Mouse (Mus musculus) brown adipose tissue, adult 24 weeks (tissue): ENCODE results near the gene Cyp2j12. TPM values are rescaled to one million over a fixed set of nuclear protein-coding genes. Genes with fewer than 3 reads are reported as not detected.
"Not testable (repeated sequence)": the region's sequence is repeated elsewhere in the genome, so short reads cannot be mapped to it uniquely, and the experiment has no call there.

Experiments used
- H3K27ac ChIP-seq: fragments of 200-500 bp; replicated peaks from 2 replicates; pipeline ENCODE4 v1.5.1; 2012; ENCODE audit warnings: low read depth, mild to moderate bottlenecking, low read length
- H3K4me1 ChIP-seq: fragments of 200-500 bp; 2 replicates; pipeline ENCODE4 v1.6.1; 2012; ENCODE audit warnings: low read length, mixed read lengths; ENCODE audit not compliant: control insufficient read depth, insufficient read depth, insufficient read length
- H3K4me3 ChIP-seq: fragments of 200-500 bp; 2 replicates; pipeline ENCODE4 v1.5.1; 2012; ENCODE audit warnings: low read depth, mild to moderate bottlenecking, low read length, moderate library complexity; ENCODE audit not compliant: insufficient read depth
- polyA plus RNA-seq: library from polyadenylated mRNA; stranded (reverse); fragments of >200 nt; gene quantifications from 2 replicates; pipeline ENCODE4 v1.2.4, GENCODE M21; 2012; ENCODE audit not compliant: missing spikeins, insufficient read depth, insufficient read length

Cyp2j12 gene
- not detected in 2 replicates for polyA plus RNA-seq

DNA sequence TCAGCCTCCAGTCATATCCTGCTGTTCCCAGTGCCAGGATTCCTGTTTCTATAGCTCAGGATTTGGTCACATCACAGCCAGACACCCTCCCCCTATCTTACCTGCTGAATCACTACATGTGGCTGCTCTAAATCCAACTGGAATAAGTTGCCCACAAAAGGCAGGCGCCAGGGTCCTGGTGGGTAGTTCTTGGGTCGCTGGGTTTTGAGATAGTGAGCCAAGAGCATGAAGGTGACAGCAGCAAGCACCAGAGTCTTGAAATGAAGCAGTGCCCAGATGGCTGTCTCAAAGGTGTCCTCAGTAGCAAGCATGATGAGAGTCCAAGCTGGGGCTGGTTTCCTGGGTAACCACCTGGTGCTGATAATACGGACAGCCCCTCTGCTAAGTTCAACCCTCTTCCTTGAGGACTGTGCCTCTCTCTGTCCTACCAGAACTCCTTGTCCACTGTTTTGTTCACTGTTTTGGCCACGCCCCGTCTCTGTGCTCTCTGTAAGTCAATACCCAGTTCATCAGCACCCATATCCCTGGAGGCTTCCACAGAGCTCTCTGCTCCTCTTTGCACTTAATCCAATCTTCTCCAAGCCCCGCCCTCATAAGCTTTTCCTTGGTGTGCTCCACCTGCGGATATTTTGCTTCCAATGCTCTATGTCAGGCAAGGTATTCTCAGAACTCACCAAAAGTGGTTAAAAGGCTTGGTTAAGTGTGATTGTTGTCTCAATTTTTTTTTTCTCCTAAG lies at the start of gene Cyp2j12:
Cyp2j12 (minus strand) TSS at position 421 of the 736 bp plus-strand sequence.
- Histone ChIP-seq H3K4me1 (no peaks in the 10 kb centered on the region), H3K4me3 (no peak within 1 kb of the TSS), H3K27ac (no peak within 1 kb of the TSS)

- H3K4me1 ChIP-seq, H3K27ac ChIP-seq, H3K4me3 ChIP-seq: not testable (repeated sequence)
Measured at GRCm38 (mm10) chr4:96189321-96189720, 48.4 kb upstream of the Cyp2j12 start.

GRCm38 (mm10) chr4:96188671-96189070 lies 47.7 kb upstream of the Cyp2j12 start:
- H3K4me1 ChIP-seq, H3K27ac ChIP-seq, H3K4me3 ChIP-seq: not testable (repeated sequence)

DNA sequence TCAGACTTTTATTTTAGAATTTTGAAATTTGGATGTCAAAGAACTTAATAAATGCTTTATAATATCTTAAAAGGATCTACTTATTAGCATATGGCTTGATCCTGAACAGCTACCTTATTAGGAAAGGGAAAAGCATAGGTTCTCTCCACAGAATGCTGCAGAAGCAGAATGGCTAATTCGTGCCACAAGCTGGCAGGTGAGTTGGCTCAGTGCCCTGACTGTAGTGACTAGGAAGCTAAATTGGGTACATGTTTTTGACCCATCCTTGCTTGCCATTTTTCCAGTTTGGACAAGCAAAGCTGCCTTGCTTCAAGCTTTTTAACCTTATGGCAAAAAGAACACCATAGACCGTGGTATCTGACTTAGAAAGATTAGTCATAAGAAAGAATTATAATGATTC lies 47.2 kb upstream of the Cyp2j12 start:
- H3K27ac ChIP-seq, H3K4me1 ChIP-seq, H3K4me3 ChIP-seq: not testable (repeated sequence)

- not testable (repeated sequence) for H3K4me1 ChIP-seq, H3K27ac ChIP-seq, H3K4me3 ChIP-seq
Measured at GRCm38 (mm10) chr4:96184716-96185115, 43.8 kb upstream of the Cyp2j12 start.

DNA sequence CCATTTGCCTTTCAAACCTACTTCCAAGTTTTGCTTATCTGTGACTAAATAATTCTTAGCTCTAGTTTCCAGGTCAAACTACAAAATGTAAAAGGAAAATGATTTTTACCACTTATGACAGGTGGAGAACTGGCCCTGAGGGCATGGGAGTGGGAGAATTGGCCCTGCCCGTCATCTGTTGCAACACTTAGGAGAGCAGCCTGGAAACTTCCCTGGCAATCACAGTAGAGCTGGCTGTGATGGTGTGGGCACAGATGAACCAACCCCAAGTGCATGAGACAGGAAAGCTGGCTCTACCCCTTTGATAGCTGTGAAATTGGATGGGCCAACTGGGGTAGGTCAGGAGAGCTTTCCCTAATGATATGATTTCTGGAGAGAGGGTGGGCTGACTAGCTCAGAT lies 21.9 kb upstream of the Cyp2j12 start:
- no peak overlapping the region for H3K4me3 ChIP-seq
- no peak overlapping the region for H3K27ac ChIP-seq
- H3K4me1 ChIP-seq = no peaks in the 10 kb centered on the region

DNA sequence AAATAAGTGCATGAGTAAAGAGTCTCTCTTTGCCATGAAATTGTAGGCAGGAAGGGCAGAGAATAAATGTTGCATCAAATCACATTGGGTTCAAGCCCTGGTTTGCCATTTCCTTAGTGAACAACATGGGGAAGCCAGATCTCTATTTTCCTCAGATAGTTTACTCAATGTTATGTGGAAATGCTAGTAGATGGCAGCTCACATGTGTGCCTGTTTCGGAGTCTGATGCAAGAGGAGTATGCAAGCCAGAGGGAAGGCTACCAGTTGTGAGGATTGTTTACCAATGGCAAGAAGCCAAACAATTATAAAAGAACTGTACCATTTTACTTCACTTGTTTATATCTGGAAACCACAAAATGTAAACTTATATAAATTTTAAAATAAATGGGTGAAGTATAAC lies 20.6 kb upstream of the Cyp2j12 start:
- H3K4me1 ChIP-seq = no peaks in the 10 kb centered on the region
- H3K27ac ChIP-seq = no peak overlapping the region
- H3K4me3 ChIP-seq = no peak overlapping the region

DNA sequence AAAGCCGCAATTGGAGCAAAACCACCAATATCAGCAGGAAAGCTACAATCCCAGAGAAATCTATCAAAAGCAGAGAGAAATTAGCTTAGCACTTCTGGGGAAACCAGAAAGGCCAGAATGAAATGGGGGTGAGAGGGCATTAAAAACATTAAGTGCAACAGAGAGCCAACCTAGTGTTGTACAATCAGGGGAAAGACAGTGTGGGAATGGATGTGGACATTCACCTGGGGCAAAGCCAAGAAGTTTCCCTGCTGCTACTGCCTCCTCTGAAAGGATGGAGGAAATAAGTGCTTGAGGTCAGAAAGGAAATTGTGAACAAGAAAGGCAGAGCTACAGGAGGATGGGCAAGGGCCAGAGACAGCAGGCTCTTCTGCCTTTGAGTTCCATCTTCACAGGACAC lies 1.7 kb downstream of the Cyp2j12 start:
- no peak overlapping the region for H3K27ac ChIP-seq
- H3K4me1 ChIP-seq = no peaks in the 10 kb centered on the region
- no peak overlapping the region for H3K4me3 ChIP-seq

- Histone ChIP-seq H3K4me1 (no peaks in the 10 kb centered on the region), H3K27ac (no peak overlapping the region), H3K4me3 (no peak overlapping the region)
Measured at GRCm38 (mm10) chr4:96134246-96134645, 6.7 kb downstream of the Cyp2j12 start.

GRCm38 (mm10) chr4:96096841-96097240 lies 44.1 kb downstream of the Cyp2j12 start:
- Histone ChIP-seq H3K27ac (no peak overlapping the region), H3K4me1 (no peaks in the 10 kb centered on the region), H3K4me3 (no peak overlapping the region)

DNA sequence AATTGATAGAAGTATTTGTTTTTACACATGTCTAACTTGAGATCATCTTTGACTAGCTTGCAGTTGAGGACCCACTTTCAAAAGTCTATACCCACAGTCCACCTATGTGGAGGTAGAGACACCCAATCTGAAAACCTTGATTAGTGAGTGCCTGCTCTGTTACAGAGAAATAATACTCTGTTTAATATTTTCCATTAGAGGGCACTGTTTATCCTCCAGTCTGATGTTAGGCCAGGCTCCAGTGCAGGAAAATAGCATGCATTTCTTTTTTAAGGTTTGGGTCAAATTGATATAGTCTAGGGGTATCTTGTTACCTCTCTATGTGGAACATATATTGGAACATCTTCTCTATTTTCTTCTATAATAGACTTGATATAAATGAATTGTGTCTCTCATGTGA lies 49.1 kb downstream of the Cyp2j12 start:
- Histone ChIP-seq H3K27ac (no peak overlapping the region), H3K4me1 (no peaks in the 10 kb centered on the region), H3K4me3 (no peak overlapping the region)

GRCm38 (mm10) chr4:96089356-96090048 lies 51.5 kb downstream of the Cyp2j12 start:
- not testable (repeated sequence) for H3K27ac ChIP-seq, H3K4me3 ChIP-seq, H3K4me1 ChIP-seq

- H3K27ac ChIP-seq = no peak overlapping the region
- H3K4me3 ChIP-seq = no peak overlapping the region
- no peaks in the 10 kb centered on the region for H3K4me1 ChIP-seq
Measured at GRCm38 (mm10) chr4:96078308-96078707, 62.6 kb downstream of the Cyp2j12 start.

- Histone ChIP-seq H3K4me1 (no peaks in the 10 kb centered on the region), H3K4me3 (no peak within 1 kb of the TSS), H3K27ac (no peak within 1 kb of the TSS)
Measured at GRCm38 (mm10) chr4:96077261-96078125, 63.5 kb downstream of the Cyp2j12 start, which contains the start of gene Cyp2j13. TSS of gene Cyp2j13 (minus strand) at chr4:96077546.

GRCm38 (mm10) chr4:96062045-96062444 lies 78.9 kb downstream of the Cyp2j12 start:
- Histone ChIP-seq H3K4me3 (no peak overlapping the region), H3K27ac (no peak overlapping the region), H3K4me1 (no peaks in the 10 kb centered on the region)
